ENCODE assay signal across 17 mouse cellular contexts in the genomic region with DNA sequence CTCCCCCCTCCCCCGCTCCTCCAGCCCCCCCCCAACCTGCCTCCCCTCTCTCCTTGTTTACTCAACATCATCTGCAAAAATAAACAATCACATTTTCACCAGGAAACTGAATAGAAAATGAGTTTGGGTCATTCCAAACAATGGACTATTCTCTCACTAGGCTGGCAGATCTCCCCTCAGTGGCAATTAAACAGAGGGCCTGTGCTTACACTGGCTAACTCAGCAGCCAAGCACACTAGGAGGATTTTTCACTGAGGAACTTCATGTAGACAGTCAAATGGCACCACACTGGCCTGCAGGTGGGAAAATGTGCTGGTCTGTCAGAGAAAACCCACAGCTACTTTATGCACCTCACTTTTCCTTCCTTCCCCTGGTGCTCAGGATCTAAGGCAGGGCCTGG. TPM values are rescaled to one million over a fixed set of nuclear protein-coding genes. Genes with fewer than 3 reads are reported as not detected.
A peak's percentile ranks its signal among the peaks of the same experiment; 100 is the strongest.
DNase-seq lines count a peak whose midpoint lies in the region; TF ChIP-seq lines count a peak whose summit lies in the region.
"Had no signal": no experiment of that assay in that cellular context is flagged by ENCODE, and none has a peak within 500 bp of the region (broad histone marks: within the 10 kb centered on the region; RNA-seq: fewer than 3 reads in every experiment).

No protein-coding gene starts in this region.

- intact Hi-C loops in left cerebral cortex, postnatal 36 days (cut with DNase I) = no loop called here

- no peak for TF ChIP-seq POLR2A in bone marrow, adult 2 months (IDR thresholded peaks at IDR 0.05; ENCODE audit: borderline replicate concordance, control insufficient read depth, low read depth, low read length)
- TF ChIP-seq POLR2A in cortical plate, adult 2 months (IDR thresholded peaks at IDR 0.05; ENCODE audit: extremely low read depth, insufficient read depth, low read length) = no peak

- H3K4me3 ChIP-seq in layer of hippocampus, adult 2 months = no peak overlapping the region
- H3K4me3 ChIP-seq in bone marrow, adult 2 months (replicated peaks; ENCODE audit: control insufficient read depth, low read depth, low read length) = peak overlapping the region; percentile 9
- H3K4me3 ChIP-seq in cortical plate, adult 2 months (ENCODE audit: insufficient read depth, low read length) = no peak overlapping the region
- H3K4me3 ChIP-seq: embryonic facial prominence, embryonic 12.5 days; heart, embryonic 10.5 days; hindbrain, embryonic 15.5 days; liver, embryonic 15.5 days had no signal

- no peaks in the 10 kb centered on the region; the same call in 1 of the 2 replicates for H3K4me1 ChIP-seq in bone marrow, adult 2 months (ENCODE audit: control insufficient read depth, insufficient read depth, low read length)
- no peaks in the 10 kb centered on the region for H3K4me1 ChIP-seq in cortical plate, adult 2 months (ENCODE audit: control insufficient read depth, insufficient read depth, low read length)
- H3K4me1 ChIP-seq: hindbrain, embryonic 15.5 days had no signal

- 53% methylated on average over 1 of the region's 1 CpGs for WGBS in bone marrow, adult 2 months

- no peak for TF ChIP-seq CTCF in layer of hippocampus, adult 2 months (conservative IDR thresholded peaks at IDR 0.05)
- no peak for TF ChIP-seq CTCF in bone marrow, adult 2 months (IDR thresholded peaks at IDR 0.05; ENCODE audit: control insufficient read depth, insufficient read depth, low read length)
- no peak for TF ChIP-seq CTCF in cortical plate, adult 2 months (IDR thresholded peaks at IDR 0.05; ENCODE audit: extremely low read depth, insufficient read depth, low read length)

- H3K27ac ChIP-seq in layer of hippocampus, adult 2 months = peak overlapping the region; percentile 73
- peak overlapping the region; percentile 16; the same call in 1 of the 2 replicates for H3K27ac ChIP-seq in bone marrow, adult 2 months (ENCODE audit: control insufficient read depth, insufficient read depth, low read depth, low read length, poor library complexity)
- peak overlapping the region; percentile 49; the same call in 1 of the 2 replicates for H3K27ac ChIP-seq in cortical plate, adult 2 months (ENCODE audit: insufficient read depth, low read length)
- H3K27ac ChIP-seq: embryonic facial prominence, embryonic 12.5 days; heart, embryonic 10.5 days; hindbrain, embryonic 15.5 days; liver, embryonic 15.5 days had no signal

- DNase-seq in layer of hippocampus, adult 2 months (ENCODE audit: low spot score in 2 of 2) = peak in 1 of 2 experiments; percentile 23
- no peak for DNase-seq in layer of hippocampus, adult 9-10 months (ENCODE audit: low spot score)
- peak; percentile 17 for DNase-seq in lung, postnatal 10 days
- no peak for DNase-seq in lung, postnatal 14 days
- no peak for DNase-seq in left cerebral cortex, postnatal 36 days (ENCODE audit: low spot score in 2 of 2)
- DNase-seq: adrenal gland, postnatal 10 days; cerebellum, postnatal 25 days; gastrocnemius, postnatal 25 days; heart, postnatal 14 days; kidney, adult 18-20 months; right cerebral cortex, postnatal 4 days had no signal

RNA-seq across cellular contexts. Expression of a gene that starts 23.3 kb away (rescaled TPM):
- 10 to 100 TPM; 25.0 to 28.2 TPM for total RNA-seq in layer of hippocampus, adult 2 months (2021)
- polyA plus RNA-seq in bone marrow, adult 2 months (2011; ENCODE audit: insufficient read depth, insufficient read length, low replicate concordance, missing spikeins) = 10.3 and 14.1 TPM in 2 replicates
- polyA plus RNA-seq in cortical plate, adult 2 months (2012; rRNA removed) = 22.9 and 25.2 TPM in 2 replicates
- total RNA-seq in left cerebral cortex, postnatal 36 days (2021) = 10 to 100 TPM; 21.2 to 22.7 TPM

RNA-seq across cellular contexts. Expression of a gene that starts 23.5 kb away (rescaled TPM):
- 10 to 100 TPM; 41.4 to 45.8 TPM for total RNA-seq in layer of hippocampus, adult 2 months (2021)
- 3.7 and 9.7 TPM in 2 replicates for polyA plus RNA-seq in bone marrow, adult 2 months (2011; ENCODE audit: insufficient read depth, insufficient read length, low replicate concordance, missing spikeins)
- polyA plus RNA-seq in cortical plate, adult 2 months (2012; rRNA removed) = 30.2 and 30.7 TPM in 2 replicates
- 10 to 100 TPM; 43.2 to 45.9 TPM for total RNA-seq in left cerebral cortex, postnatal 36 days (2021)

Comparison
In these comparisons a context has a peak if more than half of its experiments do, and no peak if none do; other contexts are left out.
1. H3K27ac ChIP-seq: peak in every context shown above with its lines; median percentile 73 in layer of hippocampus, adult 2 months; 49 in cortical plate, adult 2 months; 16 in bone marrow, adult 2 months.